Mouse (Mus musculus) bone marrow, adult 2 months (tissue): ENCODE data around the gene Man1c1.

ENCODE experiments used
- CTCF ChIP-seq: fragments of 200-500 bp; IDR thresholded peaks from 2 replicates; pipeline ENCODE4 v1.5.1; 2011; ENCODE audit warnings: low read length, control low read depth; ENCODE audit not compliant: control insufficient read depth, insufficient read depth
- POLR2A ChIP-seq: fragments of 200-500 bp; IDR thresholded peaks from 2 replicates; pipeline ENCODE4 v1.6.1; 2011; ENCODE audit warnings: low read depth, mild to moderate bottlenecking, control low read depth, low read length, borderline replicate concordance; ENCODE audit not compliant: control insufficient read depth

- no peak for TF ChIP-seq CTCF
- TF ChIP-seq POLR2A, result no peak
Observed at GRCm38 (mm10) chr4:134589786-134590185, 114.3 kb downstream of the Man1c1 start.
